Mouse (Mus musculus) lung, postnatal 10 days (tissue): ENCODE results near the gene Cep19.
"Not testable (repeated sequence)": the region's sequence is repeated elsewhere in the genome, so short reads cannot be mapped to it uniquely, and the experiment has no call there.

Source experiments
- DNase-seq: peaks from one replicate; pipeline ENCODE4 v3.0.0; 2021

Cep19 gene

GRCm38 (mm10) chr16:32099638-32100150, at the start of gene Cep19, which contains the start of gene Pigx:
Cep19 (plus strand) TSS chr16:32099800.
Pigx (minus strand) TSS chr16:32099740.
- peak; percentile 90 for DNase-seq

GRCm38 (mm10) chr16:32058817-32059216, 40.8 kb upstream of the Cep19 start:
- DNase-seq, result no peak

- peak; percentile 27 for DNase-seq
Observed at GRCm38 (mm10) chr16:32059840-32060523, 39.6 kb upstream of the Cep19 start.

GRCm38 (mm10) chr16:32062226-32062625, 37.4 kb upstream of the Cep19 start:
- DNase-seq, result no peak

GRCm38 (mm10) chr16:32063900-32064299, 35.7 kb upstream of the Cep19 start:
- DNase-seq, result no peak

GRCm38 (mm10) chr16:32066899-32067298, 32.7 kb upstream of the Cep19 start:
- DNase-seq, result no peak

GRCm38 (mm10) chr16:32068389-32069300, 31.0 kb upstream of the Cep19 start:
- no peak for DNase-seq

GRCm38 (mm10) chr16:32070070-32070469, 29.5 kb upstream of the Cep19 start:
- not testable (repeated sequence) for DNase-seq

GRCm38 (mm10) chr16:32075762-32076161, 23.8 kb upstream of the Cep19 start:
- no peak for DNase-seq

- no peak for DNase-seq
Observed at GRCm38 (mm10) chr16:32076406-32076805, 23.2 kb upstream of the Cep19 start.

GRCm38 (mm10) chr16:32077648-32078407, 21.8 kb upstream of the Cep19 start:
- DNase-seq, result no peak

GRCm38 (mm10) chr16:32078408-32078990, 21.1 kb upstream of the Cep19 start:
- peak; percentile 53 for DNase-seq

- DNase-seq, result peak; percentile 90
Observed at GRCm38 (mm10) chr16:32078991-32079511, 20.5 kb upstream of the Cep19 start, which contains the start of gene Pak2. Pak2 (minus strand) TSS chr16:32079342.

GRCm38 (mm10) chr16:32087629-32088443, 11.8 kb upstream of the Cep19 start:
- peak; percentile 51 for DNase-seq

- DNase-seq, result no peak
Observed at GRCm38 (mm10) chr16:32091466-32091865, 8.1 kb upstream of the Cep19 start.

- not testable (repeated sequence) for DNase-seq
Observed at GRCm38 (mm10) chr16:32097757-32098156, 1.8 kb upstream of the Cep19 start.

GRCm38 (mm10) chr16:32098897-32099637, 533 bp upstream of the Cep19 start:
- DNase-seq, result no peak

GRCm38 (mm10) chr16:32102295-32102694, 2.7 kb downstream of the Cep19 start:
- DNase-seq, result no peak

- no peak for DNase-seq
Observed at GRCm38 (mm10) chr16:32105698-32106097, 6.1 kb downstream of the Cep19 start.

GRCm38 (mm10) chr16:32107342-32108045, 7.9 kb downstream of the Cep19 start:
- no peak for DNase-seq
